Mouse (Mus musculus): Measurements from ENCODE around the gene Colgalt2. TPM values are rescaled to one million over a fixed set of nuclear protein-coding genes. Genes with fewer than 3 reads are reported as not detected.

The Colgalt2 gene
- polyA plus RNA-seq, 1 experiment = 0.32 TPM

DNA sequence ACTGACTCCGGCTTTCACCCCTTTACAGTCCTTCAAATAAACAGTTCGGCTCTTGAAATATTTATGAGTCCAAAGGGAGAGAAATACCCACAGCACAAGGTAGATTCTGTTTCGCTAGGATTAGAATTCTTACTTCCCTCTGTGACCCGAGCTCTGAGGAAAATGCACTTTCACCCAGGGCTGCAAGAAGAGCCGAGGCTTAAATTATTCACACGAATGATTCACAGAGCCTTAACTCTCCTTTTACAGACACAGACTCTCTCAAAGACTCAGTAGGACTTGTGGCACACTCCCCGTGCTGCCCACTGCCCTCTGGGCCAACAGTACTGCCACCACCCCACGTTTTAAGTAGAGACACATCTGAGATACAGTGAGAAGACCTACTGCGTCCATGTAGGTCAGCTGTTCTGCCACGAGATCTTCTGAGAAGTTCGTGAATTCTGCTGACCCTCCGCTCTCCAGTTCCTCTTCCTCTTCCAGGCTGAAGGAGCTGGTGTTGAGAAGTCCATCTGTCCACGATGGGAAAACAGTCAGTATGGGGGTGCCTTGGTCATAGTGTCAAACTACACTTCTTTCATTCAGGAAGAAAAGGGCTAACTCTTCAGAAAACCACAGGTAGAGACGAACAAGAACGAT lies 154.4 kb downstream of the Colgalt2 start:
- WGBS = 59% methylated on average over 15 of the region's 15 CpGs
- H3K27ac ChIP-seq (ENCODE audit: insufficient read depth, low read length) = peak overlapping the region; percentile 47; the same call in 1 of the 2 replicates

GRCm38 (mm10) chr1:152555944-152556573 lies 156.4 kb downstream of the Colgalt2 start:
- WGBS = 89% methylated on average over 7 of the region's 7 CpGs
- H3K36me3 ChIP-seq (ENCODE audit: control insufficient read depth, insufficient read depth, low read length) = peaks cover 2% of the 10 kb centered on the region
- no peak for TF ChIP-seq POLR2A (IDR thresholded peaks at IDR 0.05; ENCODE audit: low read depth, low read length)
- TF ChIP-seq CTCF (IDR thresholded peaks at IDR 0.05; ENCODE audit: extremely low read depth, insufficient read depth, insufficient read length, insufficient replicate concordance) = no peak
- H3K27me3 ChIP-seq (ENCODE audit: control insufficient read depth, insufficient read depth, low read length) = no peaks in the 10 kb centered on the region
- no peak overlapping the region for H3K4me3 ChIP-seq (ENCODE audit: extremely low read depth, insufficient read depth, insufficient read length)
- no peak for DNase-seq (ENCODE audit: low read depth in 1 of 2, low spot score in 2 of 2)
- peak overlapping the region; percentile 57 for H3K27ac ChIP-seq (ENCODE audit: insufficient read depth, low read length)
- H3K4me1 ChIP-seq (ENCODE audit: control insufficient read depth, insufficient read depth, insufficient read length) = no peaks in the 10 kb centered on the region

More for the DNA sequence above, 154.4 kb downstream of the Colgalt2 start:
- Histone ChIP-seq H3K36me3 (ENCODE audit: control insufficient read depth, insufficient read depth, low read length) (peaks cover 2% of the 10 kb centered on the region), H3K27me3 (ENCODE audit: control insufficient read depth, insufficient read depth, low read length) (no peaks in the 10 kb centered on the region), H3K4me1 (ENCODE audit: control insufficient read depth, insufficient read depth, insufficient read length) (no peaks in the 10 kb centered on the region), H3K4me3 (ENCODE audit: extremely low read depth, insufficient read depth, insufficient read length) (no peak overlapping the region)
- no peak for DNase-seq (ENCODE audit: low read depth in 1 of 2, low spot score in 2 of 2)
- no peak for TF ChIP-seq POLR2A (IDR thresholded peaks at IDR 0.05; ENCODE audit: low read depth, low read length)
- TF ChIP-seq CTCF (IDR thresholded peaks at IDR 0.05; ENCODE audit: extremely low read depth, insufficient read depth, insufficient read length, insufficient replicate concordance) = no peak

DNA sequence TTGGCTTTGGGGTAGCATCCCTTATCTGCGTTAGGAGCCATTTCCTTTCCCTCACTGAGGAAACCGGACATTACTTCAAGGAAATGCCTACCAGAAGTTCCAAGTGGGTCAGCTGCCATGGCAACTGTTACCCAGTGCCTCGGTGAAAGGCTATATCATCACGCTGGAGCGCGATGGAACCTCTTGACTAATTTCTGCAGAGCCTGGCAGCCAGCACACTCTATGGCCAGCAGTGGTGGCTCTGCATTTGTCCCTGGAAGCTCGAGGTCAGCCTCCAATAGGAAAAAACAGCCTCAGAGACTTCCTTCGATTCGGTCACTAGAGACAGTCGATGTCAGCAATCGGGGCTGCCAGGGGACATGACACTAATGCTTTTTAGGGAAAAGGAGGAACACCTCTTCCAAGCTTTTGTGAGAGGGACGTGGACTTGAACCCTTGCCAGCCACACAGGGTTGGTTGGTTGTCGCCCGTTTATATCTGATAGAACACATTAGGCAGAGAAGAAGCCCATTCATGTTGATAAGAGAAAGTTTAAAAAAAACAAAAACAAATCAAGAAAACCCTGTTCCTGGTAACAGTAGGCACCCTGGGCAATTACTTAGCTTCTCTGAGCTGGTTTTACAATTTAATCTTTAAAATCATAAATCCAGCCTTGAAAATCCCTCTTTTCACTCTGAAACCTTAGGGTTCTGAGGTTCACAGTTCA lies 157.1 kb downstream of the Colgalt2 start:
- peaks cover 2% of the 10 kb centered on the region for H3K36me3 ChIP-seq (ENCODE audit: control insufficient read depth, insufficient read depth, low read length)
- H3K4me3 ChIP-seq (ENCODE audit: extremely low read depth, insufficient read depth, insufficient read length) = no peak overlapping the region
- H3K4me1 ChIP-seq (ENCODE audit: control insufficient read depth, insufficient read depth, insufficient read length) = no peaks in the 10 kb centered on the region
- no peak for TF ChIP-seq CTCF (IDR thresholded peaks at IDR 0.05; ENCODE audit: extremely low read depth, insufficient read depth, insufficient read length, insufficient replicate concordance)
- TF ChIP-seq POLR2A (IDR thresholded peaks at IDR 0.05; ENCODE audit: low read depth, low read length) = no peak
- 83% methylated on average over 14 of the region's 14 CpGs for WGBS
- peak overlapping the region; percentile 57 for H3K27ac ChIP-seq (ENCODE audit: insufficient read depth, low read length)
- H3K27me3 ChIP-seq (ENCODE audit: control insufficient read depth, insufficient read depth, low read length) = no peaks in the 10 kb centered on the region
- no peak for DNase-seq (ENCODE audit: low read depth in 1 of 2, low spot score in 2 of 2)

Other genes with a start within 250 kb of the Colgalt2 start
- 5.8 and 6.6 TPM in 2 replicates for gene Tsen15, start 13.1 kb upstream of the Colgalt2 start, polyA plus RNA-seq (2012; rRNA removed)

All from spleen, adult 2 months (tissue).